Mouse (Mus musculus): Measurements from ENCODE around the gene Gpbp1.

- TF ChIP-seq FLI1 (IDR thresholded peaks at IDR 0.05; ENCODE audit: low read length) (no peak), GATA1 (IDR thresholded peaks at IDR 0.05; ENCODE audit: borderline replicate concordance, low read length) (no peak)
Measured at GRCm38 (mm10) chr13:111494330-111495029, 4.6 kb upstream of the Gpbp1 start.
